Mouse (Mus musculus) gastrocnemius, postnatal 14 days (tissue): ENCODE measurements around the gene Rasgef1b. TPM values are rescaled to one million over a fixed set of nuclear protein-coding genes. Genes with fewer than 3 reads are reported as not detected.

Experiments used
- DNase-seq: peaks from one replicate; pipeline ENCODE4 v3.0.0; 2021; ENCODE audit warnings: mixed read lengths
- intact Hi-C: fragments of 180-260 bp; cut with DNase I; formaldehyde crosslinking; loops from one replicate; pipeline ENCODE4 v1.15.1; 2025; ENCODE audit warnings: low total_unique reads
- total RNA-seq, 2 experiments: library from RNA; stranded (reverse); gene quantifications; 2 replicates each; pipeline ENCODE4 v1.2.3; 2021

The Rasgef1b gene
- total RNA-seq, 2 experiments from 2014 or later: 1.2 to 1.7 TPM

GRCm38 (mm10) chr5:99215207-99216157, 513.4 kb downstream of the Rasgef1b start:
- DNase-seq: no peak
- intact Hi-C loops: no loop called here

- DNase-seq: peak; percentile 9
- intact Hi-C loops: no loop called here
Observed at GRCm38 (mm10) chr5:99214400-99214799, 514.5 kb downstream of the Rasgef1b start.

DNA sequence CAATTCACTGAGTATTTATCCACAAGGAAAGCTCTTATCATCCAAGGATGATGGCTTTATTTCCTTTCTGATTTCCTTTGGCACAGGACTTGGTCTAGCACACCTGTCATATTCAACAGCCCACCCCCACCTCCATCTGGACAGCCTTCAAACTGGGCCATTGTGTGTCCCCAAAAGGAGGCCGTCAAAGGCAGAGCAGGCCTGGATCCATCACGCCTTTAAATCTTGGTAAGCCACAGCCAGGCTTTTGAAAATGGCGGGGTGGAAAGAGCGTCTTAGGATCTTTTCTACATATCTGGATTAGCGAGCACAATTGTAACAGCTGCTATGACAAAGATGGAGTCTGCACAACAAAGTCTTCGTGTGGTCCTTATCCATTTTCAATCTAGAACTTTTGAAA, 515.7 kb downstream of the Rasgef1b start:
- no peak for DNase-seq
- intact Hi-C loops: no loop called here

GRCm38 (mm10) chr5:99203475-99203874, 525.4 kb downstream of the Rasgef1b start:
- intact Hi-C loops: loop anchor here (5.0 kb wide), 1 partner anchor 694 kb away; no protein-coding TSS in a partner anchor
- DNase-seq: no peak

DNA sequence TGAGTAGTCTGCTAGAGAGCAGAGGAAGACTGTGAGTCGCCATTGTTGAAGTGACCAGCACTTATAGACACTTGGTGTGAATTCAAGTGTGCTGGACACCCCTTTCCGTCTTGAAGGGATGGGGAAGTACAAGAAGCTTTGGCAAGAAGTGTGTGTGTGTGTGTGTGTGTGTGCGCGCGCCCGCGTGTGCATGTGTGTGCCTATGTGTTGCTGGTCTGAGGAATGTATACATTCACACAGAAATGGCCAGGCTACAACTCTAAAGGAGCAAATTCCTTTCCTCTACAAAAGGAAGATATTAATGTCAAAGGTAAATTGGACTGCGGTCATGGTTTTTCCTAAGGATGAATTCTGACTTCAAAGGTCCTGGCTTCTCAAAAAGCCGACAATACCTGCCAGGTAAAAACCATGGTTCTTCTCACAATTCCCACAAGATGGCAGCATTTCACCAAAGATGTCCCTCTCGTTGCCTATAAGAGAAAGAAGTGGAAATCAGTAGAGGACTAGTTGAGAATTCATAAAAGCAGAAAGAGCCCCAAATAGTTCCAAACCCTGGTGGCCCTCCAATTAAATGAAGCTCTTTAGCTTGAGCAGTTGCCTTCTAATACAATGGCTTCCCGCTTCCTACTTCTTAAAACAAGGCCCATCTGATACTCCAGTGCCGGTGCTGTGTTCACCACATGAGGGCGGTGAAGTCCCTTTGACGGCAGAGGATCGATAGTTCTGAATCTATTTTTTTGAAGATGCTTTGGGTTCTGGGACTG, 526.6 kb downstream of the Rasgef1b start:
- intact Hi-C loops: loop anchor here (5.0 kb wide), 1 partner anchor 695 kb away; no protein-coding TSS in a partner anchor
- peak; percentile 27 for DNase-seq

GRCm38 (mm10) chr5:99195436-99195835, 533.4 kb downstream of the Rasgef1b start:
- intact Hi-C loops: no loop called here

DNA sequence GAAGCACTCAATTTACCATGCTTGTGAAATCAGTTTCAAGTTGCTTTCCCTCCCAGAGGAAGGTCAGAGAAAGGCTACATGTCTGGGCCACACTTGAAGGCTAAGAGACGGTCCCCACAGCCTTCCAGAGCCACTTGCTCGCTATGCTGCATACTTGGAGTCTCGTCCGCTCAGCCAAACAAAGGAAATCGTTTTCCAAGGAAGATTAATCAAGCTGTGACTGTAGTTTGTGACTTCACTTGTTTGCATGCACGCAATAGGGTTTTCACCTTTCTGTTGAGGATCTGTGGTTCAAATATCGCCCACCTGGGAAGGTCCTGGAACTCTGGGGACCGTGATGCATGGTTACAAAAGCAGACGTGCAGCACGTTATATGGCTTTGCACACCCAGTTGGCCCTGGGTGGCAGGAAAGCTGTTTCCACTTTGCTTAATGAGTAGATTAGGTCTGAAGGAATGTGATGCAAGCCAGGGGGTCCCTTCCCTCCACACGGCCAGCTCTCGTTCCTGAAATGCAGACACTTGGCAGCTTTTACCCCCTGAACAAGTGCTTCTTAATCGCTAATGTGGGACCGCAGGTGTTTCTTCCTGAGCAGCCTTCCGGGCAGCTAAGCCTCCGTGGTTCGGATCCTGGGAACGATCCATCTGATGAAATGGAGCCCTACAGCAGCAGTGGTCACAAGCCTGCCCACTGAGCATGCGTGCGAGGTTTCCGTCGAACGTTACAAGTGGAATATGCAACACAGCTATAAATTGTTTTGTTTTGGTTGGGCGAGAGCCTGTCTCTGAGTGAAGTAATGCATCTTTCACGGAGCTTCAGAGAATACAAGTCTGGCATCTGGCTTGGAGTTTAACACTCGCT, 537.7 kb downstream of the Rasgef1b start:
- peak; percentile 4 for DNase-seq
- intact Hi-C loops: no loop called here

More at GRCm38 (mm10) chr5:99195436-99195835, 533.4 kb downstream of the Rasgef1b start:
- no peak for DNase-seq

GRCm38 (mm10) chr5:99183637-99184036, 545.2 kb downstream of the Rasgef1b start:
- intact Hi-C loops: no loop called here
- no peak for DNase-seq

DNA sequence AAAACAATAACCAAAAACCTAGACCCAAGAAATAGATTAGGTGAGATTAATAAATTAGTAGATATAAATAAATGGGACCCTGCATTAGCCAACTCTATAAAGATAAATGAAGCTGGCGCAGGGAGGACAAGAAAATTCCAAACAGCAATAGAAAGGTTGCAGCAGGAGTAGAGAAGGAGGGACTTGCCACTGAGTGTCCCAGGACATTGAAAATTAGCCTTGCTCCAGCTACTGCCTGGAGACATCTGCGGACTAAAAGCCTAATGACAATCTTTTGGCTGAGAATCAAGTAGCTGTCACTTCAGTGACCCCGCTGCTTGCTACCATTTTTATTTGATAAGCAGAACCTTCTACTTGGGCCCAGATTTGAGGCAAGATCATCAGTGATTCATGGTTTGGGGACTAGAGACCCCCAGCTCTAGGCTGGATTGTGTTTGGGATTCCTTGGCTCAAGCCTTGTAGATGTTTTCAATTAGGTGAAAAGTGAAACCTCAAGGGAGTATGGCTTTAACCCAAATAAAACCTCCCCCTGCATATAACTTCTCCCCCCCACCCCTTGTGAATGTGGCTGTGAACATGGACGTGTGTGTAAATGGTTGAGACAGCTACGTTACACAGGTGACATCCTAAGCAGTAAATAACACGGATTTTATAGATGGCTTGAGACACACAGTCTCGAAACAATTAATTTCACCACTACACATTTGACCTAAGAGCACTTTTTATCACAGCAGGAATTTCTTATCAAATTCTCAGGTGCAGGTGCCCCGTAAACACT, 554.1 kb downstream of the Rasgef1b start:
- intact Hi-C loops: no loop called here
- DNase-seq: no peak

DNA sequence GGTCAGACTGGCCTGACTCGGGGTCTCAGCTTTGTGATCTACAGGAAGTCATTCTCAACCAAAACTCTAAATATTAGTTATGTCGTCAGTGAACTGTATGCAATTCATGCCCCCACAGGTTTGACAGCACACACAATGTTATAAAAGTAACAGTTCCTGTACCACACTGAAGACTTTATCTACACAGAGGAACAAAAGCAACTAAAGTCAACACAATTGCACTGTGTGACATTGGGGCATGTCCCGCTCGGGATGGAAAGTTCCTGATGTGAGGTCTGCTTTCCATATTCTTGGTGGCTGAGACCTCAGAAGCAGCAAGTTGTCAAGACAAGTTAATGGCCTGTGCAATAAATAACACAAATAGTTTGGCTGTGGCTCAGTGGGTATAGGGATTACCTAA, 559.0 kb downstream of the Rasgef1b start:
- DNase-seq: no peak
- intact Hi-C loops: no loop called here

GRCm38 (mm10) chr5:99167767-99168166, 561.1 kb downstream of the Rasgef1b start:
- no peak for DNase-seq
- intact Hi-C loops: no loop called here

Other genes starting within 250 kb of the Rasgef1b start
- not detected for gene Vamp9, start 177.2 kb upstream of the Rasgef1b start, total RNA-seq
- 10 to 100 TPM; 74.9 to 93.6 TPM for gene Hnrnpd, start 249.9 kb upstream of the Rasgef1b start, total RNA-seq
- under 1 TPM; 0.55 to 0.64 TPM for gene 4930524J08Rik, start 250.0 kb upstream of the Rasgef1b start, total RNA-seq